Mouse (Mus musculus) megakaryocyte, embryonic 14.5 days (primary cell): ENCODE measurements at regions not wholly inside any gene's neighbourhood (a gene's known extent, or its start where the extent isn't known, plus 50 kb on each side); places are given as distances from the start of the nearest gene placed in this dataset.

Experiments
- H3K27me3 ChIP-seq: replicated peaks from 2 replicates; pipeline ENCODE3; 2012; ENCODE audit warnings: inconsistent platforms
- H3K36me3 ChIP-seq: replicated peaks from 2 replicates; pipeline ENCODE3; 2012; ENCODE audit warnings: low read length, inconsistent platforms, mixed read lengths
- H3K4me1 ChIP-seq: 2 replicates; pipeline ENCODE4 v1.6.1; 2012; ENCODE audit warnings: inconsistent platforms
- H3K4me3 ChIP-seq: replicated peaks from 2 replicates; pipeline ENCODE3; 2012; ENCODE audit warnings: moderate library complexity, mild to moderate bottlenecking, inconsistent platforms
- H3K9me3 ChIP-seq: 2 replicates; pipeline ENCODE4 v1.6.1; 2012; ENCODE audit warnings: inconsistent platforms
- FLI1 ChIP-seq: IDR thresholded peaks from 2 replicates; pipeline ENCODE4 v1.6.1; 2012; ENCODE audit warnings: low read length, inconsistent platforms, mixed read lengths
- GATA1 ChIP-seq: IDR thresholded peaks from 3 replicates; pipeline ENCODE4 v1.6.1; 2012; ENCODE audit warnings: mixed read lengths, low read length, inconsistent platforms, borderline replicate concordance

DNA sequence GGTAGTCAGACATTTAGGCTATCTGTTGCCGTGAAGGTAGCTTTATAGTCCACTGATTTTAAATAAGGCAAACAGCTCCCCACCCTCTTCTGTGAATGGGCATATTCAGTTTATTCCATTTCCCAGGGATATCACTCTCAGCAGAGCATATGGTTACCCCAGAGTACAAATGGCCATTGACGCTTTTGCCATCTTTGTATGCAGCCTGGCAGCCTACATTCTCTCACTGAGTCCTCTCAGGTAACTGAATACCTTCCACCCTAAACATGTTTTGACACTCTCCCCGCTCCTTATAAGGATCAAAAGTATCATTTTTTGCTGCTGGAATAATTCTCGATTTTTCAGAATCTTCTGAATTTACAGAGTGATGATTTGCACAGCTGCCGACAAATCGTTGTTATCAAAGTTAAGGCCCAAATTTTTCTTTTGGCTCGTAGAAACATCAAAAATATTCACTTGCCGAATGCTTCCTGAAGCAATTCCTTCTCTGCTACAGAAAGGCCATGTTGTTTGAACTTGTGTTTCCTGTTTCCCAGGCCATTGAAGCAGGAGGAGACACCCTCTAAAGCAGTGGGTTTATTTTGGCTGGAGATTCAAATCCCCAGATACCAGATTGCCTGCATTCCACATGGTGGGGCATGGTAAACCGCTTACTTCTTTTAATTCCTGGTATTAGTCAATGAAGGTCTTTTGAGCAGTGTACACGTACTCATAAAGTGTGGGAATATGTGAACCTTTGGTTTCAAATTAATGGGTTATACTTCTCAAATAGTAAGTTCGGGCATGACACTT, 108.1 kb upstream of the Usp25 start:
- H3K4me3 ChIP-seq: no peak overlapping the region
- TF ChIP-seq FLI1: no peak
- TF ChIP-seq GATA1: no peak

DNA sequence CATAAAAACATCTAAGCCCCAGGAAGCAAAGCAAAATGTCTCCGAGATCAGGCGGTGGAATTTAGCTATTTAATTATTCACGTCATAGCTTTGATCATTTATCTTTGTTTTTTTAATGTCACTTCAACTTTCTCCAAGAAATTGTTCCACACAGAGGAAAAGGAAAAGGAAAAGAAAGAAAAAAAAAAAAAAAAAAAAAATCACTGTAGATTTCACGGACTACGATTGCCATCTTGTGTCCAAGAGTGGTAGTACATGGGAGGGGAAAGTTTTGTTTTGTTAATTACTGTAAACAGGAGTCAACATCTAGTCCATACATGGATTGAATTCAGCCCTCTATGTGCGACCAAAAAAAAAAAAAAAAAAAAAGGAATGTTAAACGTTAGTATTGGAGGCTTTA, 114.4 kb upstream of the Usp25 start:
- Histone ChIP-seq H3K4me3 (no peak overlapping the region), H3K27me3 (no peaks in the 10 kb centered on the region), H3K9me3 (no peaks in the 10 kb centered on the region), H3K36me3 (no peaks in the 10 kb centered on the region), H3K4me1 (no peaks in the 10 kb centered on the region)
- no peak for TF ChIP-seq FLI1
- no peak for TF ChIP-seq GATA1

More for the DNA sequence above, 108.1 kb upstream of the Usp25 start:
- H3K36me3 ChIP-seq: no peaks in the 10 kb centered on the region
- no peaks in the 10 kb centered on the region for H3K4me1 ChIP-seq
- H3K27me3 ChIP-seq: no peaks in the 10 kb centered on the region
- H3K9me3 ChIP-seq: no peaks in the 10 kb centered on the region

DNA sequence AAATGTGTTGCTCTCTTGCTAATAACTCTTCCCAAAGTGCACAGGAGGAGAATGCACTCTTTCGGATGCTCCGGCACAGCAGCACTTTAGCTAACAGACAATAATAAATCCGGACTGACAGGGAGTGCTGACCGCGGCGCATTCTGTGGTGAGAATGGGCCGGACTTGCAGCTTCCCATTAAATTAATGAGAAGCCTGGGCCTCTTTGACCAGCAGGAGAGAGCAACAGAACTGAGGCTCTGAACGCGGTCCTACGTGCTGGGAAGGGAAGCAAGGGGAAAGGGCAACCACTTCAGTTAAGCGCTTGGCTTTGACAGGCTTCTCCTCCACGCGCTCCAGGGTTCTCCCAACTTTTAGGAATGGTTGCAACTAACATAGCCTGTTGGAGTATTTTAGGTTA, 117.2 kb upstream of the Usp25 start:
- Histone ChIP-seq H3K9me3 (no peaks in the 10 kb centered on the region; the same call in 1 of the 2 replicates), H3K4me3 (no peak overlapping the region), H3K27me3 (no peaks in the 10 kb centered on the region), H3K4me1 (no peaks in the 10 kb centered on the region), H3K36me3 (no peaks in the 10 kb centered on the region)
- TF ChIP-seq GATA1 (no peak), FLI1 (no peak)

DNA sequence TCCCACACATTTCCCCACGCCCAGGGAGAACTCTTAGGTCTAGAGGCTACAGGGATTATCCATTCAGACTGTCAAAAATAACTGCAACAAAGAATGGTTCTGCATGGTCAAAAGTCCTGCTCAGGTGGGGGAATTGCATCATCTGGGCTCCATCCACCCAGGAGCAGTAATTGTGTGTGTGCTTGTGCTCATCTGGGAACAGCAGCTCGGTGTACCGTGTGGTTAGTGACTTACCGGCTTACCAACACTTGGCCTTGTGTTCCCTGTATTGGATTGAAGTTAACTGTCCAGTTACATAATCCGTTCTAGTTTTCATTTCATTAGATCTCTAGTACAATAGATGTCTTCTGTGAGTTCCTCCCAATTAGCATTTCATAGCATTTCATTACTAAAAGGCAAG, 117.7 kb upstream of the Usp25 start:
- Histone ChIP-seq H3K36me3 (no peaks in the 10 kb centered on the region), H3K9me3 (no peaks in the 10 kb centered on the region; the same call in 1 of the 2 replicates), H3K27me3 (no peaks in the 10 kb centered on the region), H3K4me3 (no peak overlapping the region), H3K4me1 (no peaks in the 10 kb centered on the region)
- TF ChIP-seq FLI1 (no peak), GATA1 (no peak)

DNA sequence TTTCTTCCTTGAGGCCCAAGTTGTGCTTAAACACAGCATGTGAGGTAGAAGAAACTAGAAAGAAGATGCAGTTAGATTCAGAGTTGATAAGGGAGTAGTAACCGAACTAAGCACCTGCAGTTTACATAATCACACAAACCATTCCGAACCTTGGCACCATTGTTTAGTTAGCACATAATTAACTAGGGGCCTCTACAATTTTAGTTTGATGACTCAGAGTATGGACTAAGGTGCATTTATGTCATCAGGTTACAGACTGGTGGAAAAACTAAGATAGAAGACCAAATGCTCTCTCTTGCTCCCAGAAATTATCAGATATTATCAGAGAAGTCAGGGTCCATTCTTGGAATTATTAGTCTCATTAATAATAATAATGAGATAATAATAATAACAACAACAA, 134.9 kb upstream of the Usp25 start:
- H3K27me3 ChIP-seq: no peaks in the 10 kb centered on the region
- TF ChIP-seq GATA1: no peak
- TF ChIP-seq FLI1: no peak
- H3K36me3 ChIP-seq: no peaks in the 10 kb centered on the region

DNA sequence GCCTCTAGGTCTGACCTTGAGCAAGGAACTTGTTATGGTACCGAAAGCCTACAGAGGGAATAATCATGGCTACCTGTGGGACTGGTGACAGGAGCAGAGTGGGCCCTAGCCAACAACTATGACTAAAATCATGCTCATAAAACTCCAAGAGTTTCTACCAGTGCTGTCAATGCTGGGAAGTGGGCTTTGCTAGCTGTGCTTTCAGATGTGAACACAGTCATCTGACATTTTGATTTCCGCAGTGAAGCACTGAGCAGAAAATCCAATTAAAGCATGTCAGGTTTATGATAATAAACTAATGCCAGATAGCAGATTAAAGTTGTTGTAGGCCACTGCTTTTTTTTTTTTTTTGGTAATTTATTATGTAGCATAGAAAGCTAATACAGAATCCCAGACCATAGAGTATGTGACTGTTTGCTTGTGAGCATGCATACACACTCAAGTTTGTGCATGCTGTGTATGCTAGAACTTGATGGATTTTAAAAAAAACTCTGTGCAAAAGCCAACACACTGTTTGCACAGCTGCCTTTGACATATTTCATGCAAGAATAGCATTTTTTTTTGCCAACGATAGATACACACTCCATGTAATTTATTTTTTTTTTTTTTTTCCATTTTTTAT, 138.0 kb upstream of the Usp25 start:
- no peaks in the 10 kb centered on the region for H3K4me1 ChIP-seq
- H3K36me3 ChIP-seq: no peaks in the 10 kb centered on the region
- no peak overlapping the region for H3K4me3 ChIP-seq
- H3K27me3 ChIP-seq: no peaks in the 10 kb centered on the region
- no peaks in the 10 kb centered on the region for H3K9me3 ChIP-seq
- TF ChIP-seq GATA1: no peak
- no peak for TF ChIP-seq FLI1

More for the DNA sequence above, 134.9 kb upstream of the Usp25 start:
- H3K4me3 ChIP-seq: no peak overlapping the region
- no peaks in the 10 kb centered on the region for H3K4me1 ChIP-seq
- no peaks in the 10 kb centered on the region for H3K9me3 ChIP-seq

DNA sequence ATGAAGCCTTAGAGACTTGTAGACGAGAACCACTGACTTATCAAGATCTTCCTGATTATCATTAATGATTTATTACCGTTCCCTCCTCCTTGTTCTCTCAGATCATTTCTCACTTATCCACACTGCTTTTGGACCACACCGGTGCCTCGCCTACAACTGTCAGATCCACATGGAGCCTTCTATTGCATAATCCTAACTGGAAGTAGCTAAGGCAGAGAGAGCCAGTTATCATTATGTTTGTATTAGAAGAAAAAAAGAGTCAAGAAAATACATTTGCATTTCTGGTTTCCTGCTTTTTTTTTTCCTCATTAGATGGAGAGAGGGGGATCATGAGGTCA, 147.1 kb upstream of the Usp25 start:
- Histone ChIP-seq H3K9me3 (no peaks in the 10 kb centered on the region), H3K36me3 (no peaks in the 10 kb centered on the region), H3K4me3 (no peak overlapping the region), H3K4me1 (peaks cover 5% of the 10 kb centered on the region; the same call in 1 of the 2 replicates), H3K27me3 (no peaks in the 10 kb centered on the region)
- TF ChIP-seq FLI1 (no peak), GATA1 (no peak)

DNA sequence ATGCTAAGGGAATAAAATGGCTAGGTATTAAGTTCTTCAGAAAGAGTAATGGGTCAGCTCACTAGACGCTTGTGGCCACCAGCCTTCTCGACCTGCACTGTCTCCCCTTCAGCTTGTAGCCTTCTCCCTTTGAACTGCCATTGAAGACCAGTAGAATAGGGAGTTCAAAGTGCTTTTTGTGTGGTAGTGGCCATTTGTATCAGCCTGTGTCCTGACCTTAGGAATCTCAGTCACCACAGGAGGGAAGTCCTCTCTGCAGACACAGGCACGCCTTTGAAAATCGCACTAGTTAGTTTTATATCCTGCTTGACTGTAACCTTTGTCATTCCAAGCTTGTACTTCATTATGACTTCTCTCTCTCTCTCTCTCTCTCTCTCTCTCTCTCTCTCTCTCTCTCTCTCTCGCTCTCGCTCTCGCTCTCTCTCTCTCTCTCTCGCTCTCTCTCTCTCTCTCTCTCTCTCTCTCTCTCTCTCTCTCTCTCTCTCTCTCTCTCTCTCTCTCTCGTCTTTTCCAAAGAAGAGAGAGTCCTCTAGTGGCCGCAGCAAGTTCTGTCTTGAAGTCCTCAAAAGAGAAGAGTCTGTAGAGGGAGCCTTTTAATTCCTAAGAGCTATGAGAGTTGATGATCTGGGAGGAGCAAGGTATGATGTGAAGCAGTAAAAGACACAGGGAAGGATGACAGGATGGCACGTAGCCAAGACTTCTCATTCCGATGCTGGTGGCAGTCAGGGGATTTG, 147.6 kb upstream of the Usp25 start:
- H3K9me3 ChIP-seq: no peaks in the 10 kb centered on the region
- no peaks in the 10 kb centered on the region for H3K36me3 ChIP-seq
- H3K27me3 ChIP-seq: no peaks in the 10 kb centered on the region
- H3K4me1 ChIP-seq: peaks cover 5% of the 10 kb centered on the region; the same call in 1 of the 2 replicates
- TF ChIP-seq FLI1 (no peak), GATA1 (no peak)
- peak overlapping the region; percentile 23 for H3K4me3 ChIP-seq

DNA sequence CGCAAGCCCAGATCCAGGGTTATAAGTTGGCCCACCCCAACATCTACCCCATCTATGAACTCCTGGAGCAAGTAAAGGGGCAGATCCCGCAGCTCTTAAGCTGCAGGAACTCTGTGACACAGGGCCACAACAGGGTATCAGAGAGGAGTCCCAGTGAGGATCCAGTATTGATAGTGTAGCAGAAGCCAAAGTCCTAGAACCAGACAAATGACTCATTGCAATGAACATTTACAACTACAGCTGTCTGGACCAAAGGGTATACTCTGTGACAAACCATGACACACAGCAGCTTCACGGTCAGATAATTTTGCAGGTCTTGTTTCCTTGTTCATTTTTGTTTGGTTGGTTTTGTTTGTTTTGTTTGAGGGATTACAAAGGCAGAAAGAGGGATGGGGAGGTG, 149.1 kb upstream of the Usp25 start:
- TF ChIP-seq GATA1: no peak
- no peak for TF ChIP-seq FLI1
- Histone ChIP-seq H3K9me3 (no peaks in the 10 kb centered on the region), H3K27me3 (no peaks in the 10 kb centered on the region), H3K36me3 (no peaks in the 10 kb centered on the region), H3K4me3 (no peak overlapping the region), H3K4me1 (peaks cover 5% of the 10 kb centered on the region; the same call in 1 of the 2 replicates)

DNA sequence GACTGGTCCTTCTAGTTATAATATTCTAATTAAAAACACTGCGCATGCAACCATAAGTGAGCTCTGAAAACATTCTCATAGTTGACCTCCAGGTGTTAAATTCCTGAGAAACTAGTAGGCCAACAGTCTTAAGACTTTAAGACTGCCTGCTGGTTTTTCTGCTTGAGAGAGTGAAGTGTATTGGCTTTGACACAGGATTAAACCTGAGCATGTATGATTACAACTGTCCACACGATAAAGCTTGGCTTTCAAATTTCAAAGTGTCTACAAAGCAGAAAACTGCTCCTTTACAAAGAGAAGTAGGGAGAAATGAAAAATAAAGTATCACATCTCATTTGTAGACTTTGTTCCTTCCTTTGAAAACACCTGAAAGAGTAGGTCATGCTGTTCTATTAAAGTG, 157.7 kb upstream of the Usp25 start:
- no peak overlapping the region for H3K4me3 ChIP-seq
- H3K27me3 ChIP-seq: no peaks in the 10 kb centered on the region
- H3K9me3 ChIP-seq: no peaks in the 10 kb centered on the region
- no peaks in the 10 kb centered on the region for H3K36me3 ChIP-seq
- no peak for TF ChIP-seq FLI1
- TF ChIP-seq GATA1: no peak
- H3K4me1 ChIP-seq: no peaks in the 10 kb centered on the region
